Mouse (Mus musculus) MEL-GATA-1-ER (cell line): ENCODE results near the gene Igsf9.

Experiments used
- DNase-seq: peaks from one replicate; pipeline ENCODE4 v3.0.0-alpha.2; 2012; ENCODE audit warnings: low read depth; ENCODE audit errors: extremely low read depth

Gene Igsf9

GRCm38 (mm10) chr1:172481540-172482280, at the start of gene Igsf9:
Gene Igsf9 (plus strand): TSS chr1:172481788.
- DNase-seq = peak; percentile 56

GRCm38 (mm10) chr1:172431836-172432586, 49.6 kb upstream of the Igsf9 start:
- DNase-seq = no peak

- no peak for DNase-seq
These were observed 49.0 kb upstream of the Igsf9 start for GRCm38 (mm10) chr1:172432587-172432955.

- DNase-seq = no peak
These were observed 48.4 kb upstream of the Igsf9 start for GRCm38 (mm10) chr1:172433012-172433850.

GRCm38 (mm10) chr1:172433851-172434165, 47.8 kb upstream of the Igsf9 start:
- no peak for DNase-seq

- no peak for DNase-seq
These were observed 44.8 kb upstream of the Igsf9 start for GRCm38 (mm10) chr1:172436785-172437184.

GRCm38 (mm10) chr1:172438621-172439020, 43.0 kb upstream of the Igsf9 start:
- no peak for DNase-seq

- no peak for DNase-seq
These were observed 41.1 kb upstream of the Igsf9 start for GRCm38 (mm10) chr1:172440521-172440920.

GRCm38 (mm10) chr1:172441935-172442445, 39.6 kb upstream of the Igsf9 start:
- DNase-seq = no peak

GRCm38 (mm10) chr1:172450226-172450625, 31.4 kb upstream of the Igsf9 start:
- no peak for DNase-seq

- DNase-seq = no peak
These were observed 30.6 kb upstream of the Igsf9 start for GRCm38 (mm10) chr1:172450848-172451470.

GRCm38 (mm10) chr1:172452911-172453310, 28.7 kb upstream of the Igsf9 start:
- DNase-seq = no peak

GRCm38 (mm10) chr1:172453810-172454209, 27.8 kb upstream of the Igsf9 start:
- DNase-seq = no peak

- no peak for DNase-seq
These were observed 26.2 kb upstream of the Igsf9 start for GRCm38 (mm10) chr1:172455416-172455815.

GRCm38 (mm10) chr1:172456001-172456677, 25.4 kb upstream of the Igsf9 start:
- no peak for DNase-seq

- DNase-seq = no peak
These were observed 24.4 kb upstream of the Igsf9 start for GRCm38 (mm10) chr1:172457196-172457595.

- DNase-seq = no peak
These were observed 23.5 kb upstream of the Igsf9 start for GRCm38 (mm10) chr1:172458041-172458440.

GRCm38 (mm10) chr1:172461602-172462001, 20.0 kb upstream of the Igsf9 start:
- DNase-seq = no peak

- no peak for DNase-seq
These were observed 19.1 kb upstream of the Igsf9 start for GRCm38 (mm10) chr1:172462534-172462933.

- DNase-seq = no peak
These were observed 17.9 kb upstream of the Igsf9 start for GRCm38 (mm10) chr1:172463387-172464333.
